Mouse (Mus musculus) neural tube, embryonic 13.5 days (tissue): ENCODE results near the gene Ncoa7. TPM values are rescaled to one million over a fixed set of nuclear protein-coding genes. Genes with fewer than 3 reads are reported as not detected.

Experiments
- ATAC-seq: fragments of 200-750 bp; cut with Nextera tagmentation; 2 replicates; pipeline ENCODE4 v1.8.0; 2017; ENCODE audit warnings: low read depth, mild to moderate bottlenecking, moderate TSS enrichment, moderate library complexity
- H3K27ac ChIP-seq: fragments of 300-500 bp; sonication (generic); replicated peaks from 2 replicates; pipeline ENCODE4 v1.5.1; 2015; ENCODE audit warnings: moderate library complexity, mild to moderate bottlenecking, inconsistent platforms
- H3K27me3 ChIP-seq: fragments of 300-500 bp; sonication (generic); 2 replicates; pipeline ENCODE4 v1.6.1; 2015; ENCODE audit warnings: mild to moderate bottlenecking, inconsistent platforms
- H3K36me3 ChIP-seq: fragments of 300-500 bp; sonication (generic); 2 replicates; pipeline ENCODE4 v1.6.1; 2015; ENCODE audit warnings: mild to moderate bottlenecking, inconsistent platforms
- H3K4me1 ChIP-seq: fragments of 300-500 bp; sonication (generic); replicated peaks from 2 replicates; pipeline ENCODE4 v1.6.1; 2015; ENCODE audit warnings: inconsistent platforms
- H3K4me2 ChIP-seq: fragments of 300-500 bp; sonication (generic); 2 replicates; pipeline ENCODE4 v1.6.1; 2015; ENCODE audit warnings: inconsistent platforms, mild to moderate bottlenecking, moderate library complexity
- H3K4me3 ChIP-seq: fragments of 300-500 bp; sonication (generic); 2 replicates; pipeline ENCODE4 v1.5.1; 2015; ENCODE audit warnings: mild to moderate bottlenecking, inconsistent platforms
- H3K9ac ChIP-seq: fragments of 300-500 bp; sonication (generic); 2 replicates; pipeline ENCODE4 v1.6.1; 2015; ENCODE audit warnings: moderate library complexity, mild to moderate bottlenecking, inconsistent platforms
- H3K9me3 ChIP-seq: fragments of 300-500 bp; sonication (generic); 2 replicates; pipeline ENCODE4 v1.6.1; 2016; ENCODE audit warnings: inconsistent platforms
- WGBS: fragments of 180-500 bp; shearing (Covaris S2); methylation state at CpG from one replicate; pipeline ENCODE4 v1.1.7; 2015; 5-methylcytosine and 5-hydroxymethylcytosine counted together
- polyA plus RNA-seq: library from polyadenylated mRNA; unstranded; fragments of >200 nt; fragmentation: Nextera tagmentation; extraction: Ambion mirVana; gene quantifications from 2 replicates; pipeline ENCODE4 v1.2.1, GENCODE M21; 2015

Gene Ncoa7
- polyA plus RNA-seq, 1 experiment from 2014 or later, result 16.1 TPM

DNA sequence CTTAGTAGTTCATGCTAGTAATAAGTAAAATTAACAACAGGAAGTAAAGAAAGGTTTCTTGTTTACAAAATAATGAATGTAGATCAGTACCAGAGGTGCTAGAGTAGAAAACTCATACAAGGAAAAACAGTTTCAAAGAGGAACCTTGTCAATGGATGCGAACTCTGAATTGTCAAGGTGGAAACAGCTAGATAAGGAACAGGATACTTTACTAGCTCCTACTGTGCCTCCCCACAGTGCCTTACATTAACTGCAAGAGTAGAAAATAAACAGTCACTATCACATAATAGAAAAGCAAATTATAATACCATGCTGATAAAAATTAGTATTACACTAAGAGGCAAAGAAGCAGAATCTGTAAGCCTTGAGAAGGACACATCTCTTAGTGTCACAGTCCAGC lies 217.4 kb downstream of the Ncoa7 start:
- Histone ChIP-seq H3K4me1 (no peaks in the 10 kb centered on the region), H3K9ac (no peak overlapping the region), H3K4me3 (no peak overlapping the region), H3K27ac (no peak overlapping the region), H3K9me3 (no peaks in the 10 kb centered on the region), H3K36me3 (peaks cover 62% of the 10 kb centered on the region), H3K4me2 (no peak overlapping the region), H3K27me3 (no peaks in the 10 kb centered on the region)
- no peak for ATAC-seq
- 83% methylated on average over 1 of the region's 1 CpGs for WGBS

Other genes starting within 250 kb of the Ncoa7 start
- gene Trmt11, start 202.6 kb downstream of the Ncoa7 start, polyA plus RNA-seq, result 20.6 and 22.8 TPM in 2 replicates
- gene Hint3, start 173.7 kb downstream of the Ncoa7 start, polyA plus RNA-seq, result 21.6 and 22.1 TPM in 2 replicates
- 15.1 and 15.7 TPM in 2 replicates for gene Hey2, start 39.5 kb upstream of the Ncoa7 start, polyA plus RNA-seq